In the genomic region with DNA sequence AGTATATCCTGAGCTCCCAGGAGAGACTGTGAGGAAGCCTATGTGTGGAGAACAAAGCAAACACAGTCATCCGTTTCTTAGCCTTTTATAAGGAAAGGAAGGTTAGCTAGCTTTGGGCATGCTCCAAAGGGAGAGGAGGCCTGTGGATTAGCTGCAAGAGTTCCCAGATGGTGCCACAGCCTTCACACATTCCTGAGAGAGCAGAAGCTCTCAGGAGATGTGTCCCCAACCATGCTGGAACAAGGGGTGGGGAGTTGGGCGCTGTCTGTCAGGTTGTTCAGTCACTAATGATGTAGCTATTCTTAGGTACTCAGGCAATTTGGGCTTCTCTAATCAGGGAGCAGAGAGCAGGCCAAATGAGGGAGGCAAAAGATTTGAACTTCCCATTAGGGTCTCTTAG, we compare ENCODE assay signal across 21 mouse cellular contexts.
DNase-seq lines count a peak whose midpoint lies in the region; ATAC-seq and TF ChIP-seq lines count a peak whose summit lies in the region.
"Had no signal": no experiment of that assay in that cellular context is flagged by ENCODE, and none has a peak within 500 bp of the region (broad histone marks: within the 10 kb centered on the region; RNA-seq: fewer than 3 reads in every experiment).

No protein-coding gene starts in this region.

- 64% methylated on average over 2 of the region's 2 CpGs for WGBS in forebrain, embryonic 14.5 days
- 62% methylated on average over 2 of the region's 2 CpGs for WGBS in forebrain, embryonic 12.5 days

- no peaks in the 10 kb centered on the region for H3K27me3 ChIP-seq in forebrain, embryonic 14.5 days (replicated peaks; ENCODE audit: control insufficient read depth, insufficient read depth, low read length)
- no peaks in the 10 kb centered on the region for H3K27me3 ChIP-seq in forebrain, embryonic 12.5 days
- H3K27me3 ChIP-seq: embryonic facial prominence, embryonic 15.5 days; hindbrain, embryonic 12.5 days; midbrain, embryonic 12.5 days; neural tube, embryonic 12.5 days had no signal

- no peaks in the 10 kb centered on the region for H3K9me3 ChIP-seq in forebrain, embryonic 14.5 days (replicated peaks; ENCODE audit: control insufficient read depth, low read length)
- no peaks in the 10 kb centered on the region for H3K9me3 ChIP-seq in forebrain, embryonic 12.5 days
- H3K9me3 ChIP-seq: embryonic facial prominence, embryonic 15.5 days; hindbrain, embryonic 12.5 days; midbrain, embryonic 12.5 days; neural tube, embryonic 12.5 days had no signal

- no peak overlapping the region for H3K4me2 ChIP-seq in forebrain, embryonic 14.5 days (ENCODE audit: low read length)
- no peak overlapping the region for H3K4me2 ChIP-seq in forebrain, embryonic 12.5 days
- H3K4me2 ChIP-seq: embryonic facial prominence, embryonic 15.5 days; hindbrain, embryonic 12.5 days; midbrain, embryonic 12.5 days; neural tube, embryonic 12.5 days had no signal

- no peak overlapping the region for H3K9ac ChIP-seq in forebrain, embryonic 14.5 days (ENCODE audit: low read length)
- H3K9ac ChIP-seq in forebrain, embryonic 12.5 days = no peak overlapping the region
- H3K9ac ChIP-seq: embryonic facial prominence, embryonic 15.5 days; hindbrain, embryonic 12.5 days; midbrain, embryonic 12.5 days; neural tube, embryonic 12.5 days had no signal

- peak; percentile 29 for DNase-seq in forebrain, embryonic 14.5 days (ENCODE audit: low spot score)
- DNase-seq in heart, postnatal 4 days = peak; percentile 7
- no peak for DNase-seq in heart, adult 9 months (ENCODE audit: low spot score in 2 of 2)
- DNase-seq in brain, embryonic 14.5 days (ENCODE audit: low read depth) = peak; percentile 57
- peak; percentile 67 to 74 for DNase-seq in layer of hippocampus, adult 8-10 months (ENCODE audit: low spot score in 2 of 2)
- DNase-seq in c-Kit-positive CD71-positive TER-119-positive erythroid progenitor cells, embryonic 14.5 days (ENCODE audit: low spot score) = no peak
- DNase-seq: adrenal gland, adult 2 months; cerebellum, adult 8-10 months; gastrocnemius, postnatal 14 days; kidney, adult 2 months; kidney, postnatal 10 days; left cerebral cortex, postnatal 4 days; liver; lung, postnatal 10 days; thymus, postnatal 25 days had no signal

- TF ChIP-seq CTCF in brain, embryonic 14.5 days (IDR thresholded peaks at IDR 0.05; ENCODE audit: borderline replicate concordance, extremely low read depth, insufficient read depth, insufficient read length) = no peak

- no peak for TF ChIP-seq POLR2A in brain, embryonic 14.5 days (IDR thresholded peaks at IDR 0.05; ENCODE audit: borderline replicate concordance, extremely low read depth, insufficient read depth, insufficient read length, poor library complexity, severe bottlenecking)

- peaks cover 14% of the 10 kb centered on the region for H3K4me1 ChIP-seq in forebrain, embryonic 14.5 days (ENCODE audit: control insufficient read depth, insufficient read depth, low read length)
- H3K4me1 ChIP-seq in forebrain, embryonic 12.5 days = peaks cover 23% of the 10 kb centered on the region

- H3K27ac ChIP-seq in forebrain, embryonic 14.5 days (ENCODE audit: low read depth, low read length) = no peak overlapping the region; the same call in 1 of the 2 replicates
- no peak overlapping the region for H3K27ac ChIP-seq in forebrain, embryonic 12.5 days
- H3K27ac ChIP-seq: embryonic facial prominence, embryonic 15.5 days; hindbrain, embryonic 12.5 days; midbrain, embryonic 12.5 days; neural tube, embryonic 12.5 days had no signal

- no peaks in the 10 kb centered on the region for H3K36me3 ChIP-seq in forebrain, embryonic 14.5 days (ENCODE audit: control insufficient read depth, insufficient read depth, low read length)
- H3K36me3 ChIP-seq in forebrain, embryonic 12.5 days (replicated peaks) = no peaks in the 10 kb centered on the region
- H3K36me3 ChIP-seq: embryonic facial prominence, embryonic 15.5 days; hindbrain, embryonic 12.5 days; midbrain, embryonic 12.5 days; neural tube, embryonic 12.5 days had no signal

- no peak overlapping the region for H3K4me3 ChIP-seq in forebrain, embryonic 14.5 days (ENCODE audit: low read depth, low read length)
- no peak overlapping the region for H3K4me3 ChIP-seq in forebrain, embryonic 12.5 days (replicated peaks)
- H3K4me3 ChIP-seq: embryonic facial prominence, embryonic 15.5 days; hindbrain, embryonic 12.5 days; midbrain, embryonic 12.5 days; neural tube, embryonic 12.5 days had no signal

- ATAC-seq in forebrain, embryonic 14.5 days = no peak
- ATAC-seq in forebrain, embryonic 12.5 days (ENCODE audit: low FRiP score) = no peak
- ATAC-seq: inflammation-experienced regulatory T-cells, adult 6 months had no signal

Comparison
In these comparisons a context has a peak if more than half of its experiments do, and no peak if none do; other contexts are left out.
1. DNase-seq: peak in forebrain, embryonic 14.5 days (single experiment), heart, postnatal 4 days (single experiment), brain, embryonic 14.5 days (single experiment) and layer of hippocampus, adult 8-10 months (2 of 2); none in heart, adult 9 months (0 of 2) and c-Kit-positive CD71-positive TER-119-positive erythroid progenitor cells, embryonic 14.5 days (single experiment).